Mouse (Mus musculus): ENCODE data around the gene Rnasek. TPM values are rescaled to one million over a fixed set of nuclear protein-coding genes. Genes with fewer than 3 reads are reported as not detected.

The Rnasek gene
- polyA plus RNA-seq, 1 experiment, result 339 TPM

DNA sequence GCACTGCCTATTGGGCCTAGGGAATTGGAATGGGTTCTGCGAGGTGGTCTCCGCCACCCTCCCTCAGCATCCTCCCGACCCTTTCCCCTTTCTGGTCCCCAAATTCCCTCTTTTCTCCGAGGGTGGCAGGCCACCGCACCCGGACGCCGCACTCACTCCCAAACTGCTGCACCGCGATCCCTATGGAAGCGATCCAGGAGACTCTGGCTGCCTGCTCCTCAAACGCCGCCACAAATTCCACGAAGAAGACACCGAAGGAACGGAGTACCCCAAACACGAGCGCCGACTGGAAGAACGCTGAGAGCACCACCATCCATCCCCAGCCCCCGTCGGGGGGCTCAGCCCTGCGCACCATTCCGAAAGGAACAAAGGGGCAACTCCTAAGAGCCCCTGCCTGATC lies 19.3 kb downstream of the Rnasek start:
- H3K27me3 ChIP-seq (ENCODE audit: control insufficient read depth, insufficient read depth, insufficient read length), result no peaks in the 10 kb centered on the region
- no peak for TF ChIP-seq MYOD1 (IDR thresholded peaks at IDR 0.05; ENCODE audit: control insufficient read depth in 1 of 3, insufficient read length in 2 of 3, low read depth in 2 of 3)
- no peak for TF ChIP-seq TCF12 (IDR thresholded peaks at IDR 0.05; ENCODE audit: insufficient read depth, poor library complexity, severe bottlenecking)
- TF ChIP-seq USF1 (IDR thresholded peaks at IDR 0.05; ENCODE audit: low read depth), result no peak
- TF ChIP-seq E2F4 (IDR thresholded peaks at IDR 0.05; ENCODE audit: insufficient read depth), result no peak
- TF ChIP-seq SRF (IDR thresholded peaks at IDR 0.05; ENCODE audit: control insufficient read depth, insufficient read length, low read depth), result no peak
- no peak for TF ChIP-seq REST (IDR thresholded peaks at IDR 0.05; ENCODE audit: insufficient read depth, insufficient read length)
- no peak for TF ChIP-seq POLR2A (IDR thresholded peaks at IDR 0.05; ENCODE audit: insufficient read length, low read depth)
- TF ChIP-seq POLR2AphosphoS2 (IDR thresholded peaks at IDR 0.05; ENCODE audit: insufficient read length, low read depth), result no peak
- TF ChIP-seq MYOG (IDR thresholded peaks at IDR 0.05; ENCODE audit: control insufficient read depth in 1 of 3, insufficient read depth in 1 of 3, insufficient read length in 2 of 3, low read depth in 2 of 3), result no peak
- TF ChIP-seq CEBPB (IDR thresholded peaks at IDR 0.05; ENCODE audit: insufficient read depth, poor library complexity, severe bottlenecking), result no peak
- TF ChIP-seq TCF3 (IDR thresholded peaks at IDR 0.05; ENCODE audit: insufficient read length, low read depth), result no peak
- TF ChIP-seq MAX (IDR thresholded peaks at IDR 0.05; ENCODE audit: low read depth), result no peak
- peak overlapping the region; percentile 0 for H3ac ChIP-seq (ENCODE audit: control insufficient read depth, insufficient read length)

DNA sequence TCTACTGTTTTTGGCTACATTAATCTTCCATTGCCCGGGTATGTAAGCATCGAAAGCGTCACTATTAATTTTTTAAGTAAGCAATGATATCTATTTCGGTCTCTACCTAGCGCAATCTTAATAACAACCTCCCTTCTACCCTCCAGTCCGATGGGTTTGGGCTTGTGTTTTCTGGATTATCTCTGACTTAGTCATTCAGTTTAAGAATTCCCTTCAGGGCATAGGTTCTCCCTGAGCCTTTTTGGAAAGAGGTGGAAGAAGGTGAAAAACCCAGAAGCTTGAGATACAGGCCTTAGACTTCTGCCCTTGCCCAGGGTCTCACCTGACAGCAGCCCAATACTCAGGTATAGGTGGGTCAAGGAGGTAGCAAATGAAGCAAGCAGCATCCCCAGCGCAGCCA lies 19.8 kb downstream of the Rnasek start:
- no peak for TF ChIP-seq MYOD1 (IDR thresholded peaks at IDR 0.05; ENCODE audit: control insufficient read depth in 1 of 3, insufficient read length in 2 of 3, low read depth in 2 of 3)
- no peak for TF ChIP-seq SRF (IDR thresholded peaks at IDR 0.05; ENCODE audit: control insufficient read depth, insufficient read length, low read depth)
- no peak for TF ChIP-seq MYOG (IDR thresholded peaks at IDR 0.05; ENCODE audit: control insufficient read depth in 1 of 3, insufficient read depth in 1 of 3, insufficient read length in 2 of 3, low read depth in 2 of 3)
- TF ChIP-seq CEBPB (IDR thresholded peaks at IDR 0.05; ENCODE audit: insufficient read depth, poor library complexity, severe bottlenecking), result no peak
- TF ChIP-seq TCF12 (IDR thresholded peaks at IDR 0.05; ENCODE audit: insufficient read depth, poor library complexity, severe bottlenecking), result no peak
- TF ChIP-seq POLR2AphosphoS2 (IDR thresholded peaks at IDR 0.05; ENCODE audit: insufficient read length, low read depth), result no peak
- no peak for TF ChIP-seq REST (IDR thresholded peaks at IDR 0.05; ENCODE audit: insufficient read depth, insufficient read length)
- no peak for TF ChIP-seq MAX (IDR thresholded peaks at IDR 0.05; ENCODE audit: low read depth)
- no peak for TF ChIP-seq E2F4 (IDR thresholded peaks at IDR 0.05; ENCODE audit: insufficient read depth)
- TF ChIP-seq TCF3 (IDR thresholded peaks at IDR 0.05; ENCODE audit: insufficient read length, low read depth), result no peak
- no peak for TF ChIP-seq USF1 (IDR thresholded peaks at IDR 0.05; ENCODE audit: low read depth)
- no peak for TF ChIP-seq POLR2A (IDR thresholded peaks at IDR 0.05; ENCODE audit: insufficient read length, low read depth)
- Histone ChIP-seq H3K4me2 (ENCODE audit: low read depth) (peak overlapping the region; percentile 100), H3K27me3 (ENCODE audit: control insufficient read depth, insufficient read depth, insufficient read length) (no peaks in the 10 kb centered on the region), H3K36me3 (ENCODE audit: control insufficient read depth, insufficient read depth) (no peaks in the 10 kb centered on the region), H3K4me3 (peak overlapping the region; percentile 59), H3ac (ENCODE audit: control insufficient read depth, insufficient read length) (peak overlapping the region; percentile 0), H3K79me2 (ENCODE audit: control insufficient read depth, insufficient read depth) (no peaks in the 10 kb centered on the region)

More for the DNA sequence above, 19.3 kb downstream of the Rnasek start:
- H3K4me2 ChIP-seq (ENCODE audit: low read depth), result peak overlapping the region; percentile 100
- peak overlapping the region; percentile 59 for H3K4me3 ChIP-seq
- no peaks in the 10 kb centered on the region for H3K79me2 ChIP-seq (ENCODE audit: control insufficient read depth, insufficient read depth)
- no peaks in the 10 kb centered on the region for H3K36me3 ChIP-seq (ENCODE audit: control insufficient read depth, insufficient read depth)

DNA sequence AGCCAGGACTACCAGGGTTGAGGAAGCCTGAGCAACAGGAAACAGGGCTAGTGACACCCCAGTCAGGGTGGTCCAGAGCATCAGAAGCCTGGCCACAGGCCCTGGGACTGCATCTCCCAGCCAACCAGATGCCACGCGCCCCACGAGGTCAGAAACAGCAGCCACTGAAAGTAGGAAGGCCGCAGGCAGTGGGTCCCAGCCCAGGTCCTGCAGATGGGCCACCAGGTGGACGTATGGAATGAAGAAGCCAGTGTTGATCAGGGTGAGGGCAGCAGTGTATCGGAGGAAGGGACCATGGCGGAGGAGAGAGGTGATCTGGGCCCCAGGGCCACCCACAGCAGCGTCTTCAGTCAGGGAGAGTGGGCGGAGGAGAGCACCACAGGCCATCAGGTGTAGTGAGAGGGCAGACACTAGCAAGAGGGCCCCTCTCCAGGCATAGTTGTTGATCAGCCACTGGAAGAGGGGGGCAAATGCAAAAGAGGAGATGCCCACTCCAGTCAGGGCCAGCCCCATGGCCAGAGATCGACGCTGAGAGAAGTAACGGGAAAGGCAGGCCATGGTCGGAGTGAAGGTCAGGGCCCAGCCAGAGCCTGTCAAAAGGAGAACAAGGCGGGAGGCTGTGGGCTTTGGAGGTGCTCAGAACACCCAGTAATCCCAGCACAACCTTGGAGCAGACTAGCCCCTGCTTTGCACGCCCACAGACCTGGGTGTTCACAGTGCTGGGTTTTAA lies 20.7 kb downstream of the Rnasek start:
- H3K4me3 ChIP-seq, result peak overlapping the region; percentile 59
- no peaks in the 10 kb centered on the region for H3K27me3 ChIP-seq (ENCODE audit: control insufficient read depth, insufficient read depth, insufficient read length)
- peak overlapping the region; percentile 100 for H3K4me2 ChIP-seq (ENCODE audit: low read depth)
- H3K79me2 ChIP-seq (ENCODE audit: control insufficient read depth, insufficient read depth), result no peaks in the 10 kb centered on the region
- no peak for TF ChIP-seq E2F4 (IDR thresholded peaks at IDR 0.05; ENCODE audit: insufficient read depth)
- no peak for TF ChIP-seq USF1 (IDR thresholded peaks at IDR 0.05; ENCODE audit: low read depth)
- TF ChIP-seq TCF3 (IDR thresholded peaks at IDR 0.05; ENCODE audit: insufficient read length, low read depth), result no peak
- H3K36me3 ChIP-seq (ENCODE audit: control insufficient read depth, insufficient read depth), result no peaks in the 10 kb centered on the region
- no peak overlapping the region for H3ac ChIP-seq (ENCODE audit: control insufficient read depth, insufficient read length)

DNA sequence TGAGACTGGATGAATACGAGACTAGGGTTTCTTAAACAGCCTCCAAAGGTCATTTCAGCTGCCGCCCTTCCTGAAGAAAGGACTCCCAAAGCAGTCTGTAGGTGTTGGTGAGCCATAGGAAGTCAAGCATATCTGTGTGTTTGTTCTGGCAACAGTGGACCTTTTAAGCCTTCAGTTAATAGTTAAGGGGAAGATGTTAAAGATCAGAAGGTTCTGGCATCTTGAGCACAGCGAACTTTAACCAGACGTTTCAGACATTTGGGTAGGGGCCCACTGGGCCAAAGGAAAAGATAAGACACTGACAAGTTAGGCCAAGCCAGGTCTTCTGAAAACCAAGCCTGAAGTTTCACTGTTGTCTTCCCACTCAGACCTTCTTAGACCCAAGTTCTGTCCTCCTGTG lies 21.6 kb downstream of the Rnasek start:
- Histone ChIP-seq H3K4me2 (ENCODE audit: low read depth) (no peak overlapping the region), H3K79me2 (ENCODE audit: control insufficient read depth, insufficient read depth) (no peaks in the 10 kb centered on the region), H3K36me3 (ENCODE audit: control insufficient read depth, insufficient read depth) (no peaks in the 10 kb centered on the region), H3K27me3 (ENCODE audit: control insufficient read depth, insufficient read depth, insufficient read length) (no peaks in the 10 kb centered on the region), H3ac (ENCODE audit: control insufficient read depth, insufficient read length) (no peak overlapping the region), H3K4me3 (no peak overlapping the region)
- no peak for TF ChIP-seq MAX (IDR thresholded peaks at IDR 0.05; ENCODE audit: low read depth)
- no peak for TF ChIP-seq MYOG (IDR thresholded peaks at IDR 0.05; ENCODE audit: control insufficient read depth in 1 of 3, insufficient read depth in 1 of 3, insufficient read length in 2 of 3, low read depth in 2 of 3)
- no peak for TF ChIP-seq POLR2A (IDR thresholded peaks at IDR 0.05; ENCODE audit: insufficient read length, low read depth)
- TF ChIP-seq E2F4 (IDR thresholded peaks at IDR 0.05; ENCODE audit: insufficient read depth), result no peak
- no peak for TF ChIP-seq MYOD1 (IDR thresholded peaks at IDR 0.05; ENCODE audit: control insufficient read depth in 1 of 3, insufficient read length in 2 of 3, low read depth in 2 of 3)
- no peak for TF ChIP-seq CEBPB (IDR thresholded peaks at IDR 0.05; ENCODE audit: insufficient read depth, poor library complexity, severe bottlenecking)
- no peak for TF ChIP-seq TCF12 (IDR thresholded peaks at IDR 0.05; ENCODE audit: insufficient read depth, poor library complexity, severe bottlenecking)

DNA sequence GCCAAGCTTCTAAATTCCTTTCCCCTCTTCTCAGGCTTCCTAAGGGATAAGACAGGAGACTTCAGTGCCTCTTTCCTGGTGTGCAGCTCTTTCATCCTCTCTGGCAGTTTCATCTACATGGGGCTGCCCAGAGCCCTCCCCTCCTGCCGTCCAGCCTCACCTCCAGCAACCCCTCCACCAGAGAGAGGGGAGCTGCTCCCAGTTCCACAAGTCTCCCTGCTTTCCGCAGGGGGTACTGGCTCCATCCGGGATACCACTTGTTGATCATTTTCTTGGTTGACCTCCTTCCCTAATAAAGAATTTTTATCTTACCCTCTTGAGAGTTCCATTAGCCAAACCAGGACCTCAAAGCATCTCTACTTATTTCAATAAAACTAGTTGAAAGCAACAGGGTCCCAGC lies 23.5 kb downstream of the Rnasek start:
- H3K79me2 ChIP-seq (ENCODE audit: control insufficient read depth, insufficient read depth), result no peaks in the 10 kb centered on the region
- H3K4me3 ChIP-seq, result peak overlapping the region; percentile 30
- H3K4me2 ChIP-seq (ENCODE audit: low read depth), result no peak overlapping the region
- no peaks in the 10 kb centered on the region for H3K27me3 ChIP-seq (ENCODE audit: control insufficient read depth, insufficient read depth, insufficient read length)
- H3ac ChIP-seq (ENCODE audit: control insufficient read depth, insufficient read length), result no peak overlapping the region
- no peaks in the 10 kb centered on the region for H3K36me3 ChIP-seq (ENCODE audit: control insufficient read depth, insufficient read depth)
- TF ChIP-seq POLR2AphosphoS2 (IDR thresholded peaks at IDR 0.05; ENCODE audit: insufficient read length, low read depth) (no peak), SRF (IDR thresholded peaks at IDR 0.05; ENCODE audit: control insufficient read depth, insufficient read length, low read depth) (no peak), MYOD1 (IDR thresholded peaks at IDR 0.05; ENCODE audit: control insufficient read depth in 1 of 3, insufficient read length in 2 of 3, low read depth in 2 of 3) (no peak), TCF12 (IDR thresholded peaks at IDR 0.05; ENCODE audit: insufficient read depth, poor library complexity, severe bottlenecking) (no peak), E2F4 (IDR thresholded peaks at IDR 0.05; ENCODE audit: insufficient read depth) (no peak), MYOG (IDR thresholded peaks at IDR 0.05; ENCODE audit: control insufficient read depth in 1 of 3, insufficient read depth in 1 of 3, insufficient read length in 2 of 3, low read depth in 2 of 3) (no peak), CEBPB (IDR thresholded peaks at IDR 0.05; ENCODE audit: insufficient read depth, poor library complexity, severe bottlenecking) (no peak), TCF3 (IDR thresholded peaks at IDR 0.05; ENCODE audit: insufficient read length, low read depth) (no peak)
